Mouse (Mus musculus): Measurements from ENCODE around the gene Gm20821. TPM values are rescaled to one million over a fixed set of nuclear protein-coding genes. Genes with fewer than 3 reads are reported as not detected.
"Not testable (repeated sequence)": the region's sequence is repeated elsewhere in the genome, so short reads cannot be mapped to it uniquely, and the experiment has no call there.

The Gm20821 gene
- polyA plus RNA-seq (2012; ENCODE audit: insufficient read depth, insufficient read length, missing spikeins) = not detected in 2 replicates

DNA sequence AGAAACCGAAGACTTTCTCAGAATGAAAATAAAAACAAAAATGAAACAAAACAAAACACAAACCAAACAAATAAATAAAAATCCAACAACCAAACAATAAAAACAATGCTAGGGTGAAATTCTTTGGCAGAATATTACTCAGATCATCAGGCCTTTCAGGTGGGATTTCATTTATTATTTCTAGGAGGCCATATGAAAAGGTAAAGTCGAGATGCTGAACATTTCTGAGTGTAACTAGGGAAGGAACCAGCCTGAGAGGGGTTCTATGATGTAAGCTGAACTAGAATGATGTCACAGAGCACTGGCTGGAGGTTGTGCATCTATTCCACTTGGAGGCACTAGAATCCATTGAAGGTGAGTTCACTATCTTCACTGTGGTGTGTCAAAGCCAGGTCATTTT lies at the start of gene Gm20821:
Gm20821 (plus strand) TSS at position 301 of the 400 bp plus-strand sequence.
- not testable (repeated sequence) for H3K4me1 ChIP-seq (ENCODE audit: control insufficient read depth, insufficient read depth, low read length); H3K27ac ChIP-seq (ENCODE audit: insufficient read depth, low read depth, low read length); H3K4me3 ChIP-seq (ENCODE audit: insufficient read depth, low read length)

All from bone marrow macrophage, adult 2 months (primary cell).